Mouse (Mus musculus) G1E (cell line): ENCODE measurements at regions not wholly inside any gene's neighbourhood (a gene's known extent, or its start where the extent isn't known, plus 50 kb on each side); places are given as distances from the start of the nearest gene placed in this dataset.

Experiments used
- CTCF ChIP-seq: IDR thresholded peaks from 2 replicates; pipeline ENCODE4 v1.5.1; 2012; ENCODE audit warnings: low read depth, low read length, inconsistent platforms, mixed read lengths
- GATA1 ChIP-seq: IDR thresholded peaks from 2 replicates; pipeline ENCODE4 v1.6.1; 2012; ENCODE audit warnings: borderline replicate concordance, low read length, inconsistent platforms, mixed read lengths
- GATA2 ChIP-seq: IDR thresholded peaks from 2 replicates; pipeline ENCODE4 v1.6.1; 2012; ENCODE audit warnings: low read depth, low read length, inconsistent platforms, borderline replicate concordance
- POLR2AphosphoS5 ChIP-seq: IDR thresholded peaks from 2 replicates; pipeline ENCODE4 v1.6.1; 2012; ENCODE audit warnings: low read depth, low read length, inconsistent platforms; ENCODE audit not compliant: insufficient replicate concordance
- TAL1 ChIP-seq: conservative IDR thresholded peaks from 2 replicates; pipeline ENCODE4 v1.6.1; 2012; ENCODE audit warnings: low read depth, low read length, inconsistent platforms, mixed read lengths

DNA sequence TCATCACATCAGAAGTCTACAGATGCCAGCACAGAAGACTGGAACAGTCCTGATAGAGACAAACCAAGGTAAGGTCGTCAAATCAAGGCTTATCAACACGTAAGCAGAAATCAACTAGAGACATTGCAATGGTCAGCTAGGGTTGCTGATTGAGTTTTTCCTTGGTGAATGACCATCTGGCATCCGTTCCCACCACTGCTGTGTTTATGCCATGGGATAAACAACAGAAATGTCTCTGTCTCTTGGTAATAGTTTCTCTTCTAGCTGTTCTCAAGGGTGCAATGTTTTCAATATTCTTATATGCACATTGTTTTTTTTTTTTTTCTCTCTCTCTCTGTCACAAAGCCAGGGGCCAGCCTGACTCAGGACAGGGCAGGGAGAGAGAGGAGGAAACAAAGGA is 110.2 kb upstream of the Plxnc1 start:
- TF ChIP-seq CTCF, result no peak
- TF ChIP-seq GATA1, result no peak
- TF ChIP-seq POLR2AphosphoS5, result no peak
- TF ChIP-seq TAL1, result no peak
- TF ChIP-seq GATA2, result no peak
